Mouse (Mus musculus): ENCODE data around the gene Smarcad1. TPM values are rescaled to one million over a fixed set of nuclear protein-coding genes. Genes with fewer than 3 reads are reported as not detected.
"Not testable (repeated sequence)": the region's sequence is repeated elsewhere in the genome, so short reads cannot be mapped to it uniquely, and the experiment has no call there.

Smarcad1 gene
- polyA plus RNA-seq, 1 experiment from 2014 or later = 48.6 TPM

GRCm38 (mm10) chr6:65035469-65035868 lies 6.9 kb upstream of the Smarcad1 start:
- no peak overlapping the region for H3K9ac ChIP-seq (ENCODE audit: low read length)
- no peaks in the 10 kb centered on the region for H3K9me3 ChIP-seq (ENCODE audit: control insufficient read depth, low read length)
- H3K4me3 ChIP-seq (ENCODE audit: control insufficient read depth in 1 of 2, insufficient read depth in 1 of 2, low read depth in 1 of 2, low read length in 2 of 2) = no peak overlapping the region
- no peak overlapping the region for H3K4me2 ChIP-seq (ENCODE audit: low read length)
- H3K27ac ChIP-seq (replicated peaks in 1 of 2; ENCODE audit: control insufficient read depth in 1 of 2, insufficient read depth in 1 of 2, low read depth in 2 of 2, low read length in 2 of 2) = no peak overlapping the region
- ATAC-seq (ENCODE audit: insufficient number of reproducible peaks, insufficient read depth, low FRiP score, low read depth) = no peak
- no peaks in the 10 kb centered on the region for H3K4me1 ChIP-seq (ENCODE audit: control insufficient read depth in 2 of 2, insufficient read depth in 2 of 2, low read length in 2 of 2)
- WGBS = 79% methylated on average over 2 of the region's 2 CpGs
- no peaks in the 10 kb centered on the region for H3K36me3 ChIP-seq (ENCODE audit: control insufficient read depth, insufficient read depth, low read length)
- H3K27me3 ChIP-seq (ENCODE audit: control insufficient read depth, insufficient read depth, low read length) = no peaks in the 10 kb centered on the region

GRCm38 (mm10) chr6:65041932-65042331 lies 451 bp upstream of the Smarcad1 start:
- Histone ChIP-seq H3K9me3 (ENCODE audit: control insufficient read depth, low read length) (no peaks in the 10 kb centered on the region), H3K9ac (ENCODE audit: low read length) (peak overlapping the region; percentile 99), H3K36me3 (ENCODE audit: control insufficient read depth, insufficient read depth, low read length) (peaks cover 32% of the 10 kb centered on the region), H3K27ac (replicated peaks in 1 of 2; ENCODE audit: control insufficient read depth in 1 of 2, insufficient read depth in 1 of 2, low read depth in 2 of 2, low read length in 2 of 2) (peak overlapping the region in 1 of 2 experiments; percentile 90; a peak in 1 of 4 replicates), H3K4me2 (ENCODE audit: low read length) (peak overlapping the region; percentile 89), H3K4me1 (ENCODE audit: control insufficient read depth in 2 of 2, insufficient read depth in 2 of 2, low read length in 2 of 2) (peaks cover 2 to 8% of the 10 kb centered on the region in 2 experiments; a peak in 3 of 4 replicates), H3K4me3 (ENCODE audit: control insufficient read depth in 1 of 2, insufficient read depth in 1 of 2, low read depth in 1 of 2, low read length in 2 of 2) (peak overlapping the region; percentile 89 to 93; a peak in 3 of 4 replicates), H3K27me3 (ENCODE audit: control insufficient read depth, insufficient read depth, low read length) (no peaks in the 10 kb centered on the region)
- ATAC-seq (ENCODE audit: insufficient number of reproducible peaks, insufficient read depth, low FRiP score, low read depth) = no peak
- 35% methylated on average over 10 of the region's 10 CpGs for WGBS

DNA sequence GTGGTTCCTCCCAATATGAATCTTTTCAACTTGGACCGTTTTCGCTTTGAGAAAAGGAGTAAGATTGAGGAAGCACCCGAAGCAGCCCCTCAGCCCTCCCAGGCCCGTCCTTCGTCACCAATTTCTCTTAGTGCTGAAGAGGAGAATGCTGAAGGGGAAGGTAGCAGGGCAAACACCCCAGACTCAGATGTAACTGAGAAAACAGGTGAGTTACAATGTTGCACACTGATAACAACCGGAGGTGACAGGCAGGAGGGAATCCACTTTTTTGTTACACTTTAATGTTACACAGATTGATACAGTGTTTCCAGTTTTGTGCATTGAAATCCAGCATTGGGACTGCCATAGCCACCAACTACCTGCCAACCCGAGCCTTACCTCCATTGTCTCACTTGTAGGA lies 858 bp downstream of the Smarcad1 start:
- no peaks in the 10 kb centered on the region for H3K27me3 ChIP-seq (ENCODE audit: control insufficient read depth, insufficient read depth, low read length)
- peak overlapping the region; percentile 89 for H3K4me2 ChIP-seq (ENCODE audit: low read length)
- 11% methylated on average over 7 of the region's 7 CpGs for WGBS
- peak overlapping the region; percentile 90 to 93 for H3K27ac ChIP-seq (replicated peaks in 1 of 2; ENCODE audit: control insufficient read depth in 1 of 2, insufficient read depth in 1 of 2, low read depth in 2 of 2, low read length in 2 of 2)
- H3K4me1 ChIP-seq (ENCODE audit: control insufficient read depth in 2 of 2, insufficient read depth in 2 of 2, low read length in 2 of 2) = peaks cover 2 to 8% of the 10 kb centered on the region in 2 experiments; a peak in 3 of 4 replicates
- H3K4me3 ChIP-seq (ENCODE audit: control insufficient read depth in 1 of 2, insufficient read depth in 1 of 2, low read depth in 1 of 2, low read length in 2 of 2) = peak overlapping the region; percentile 89 to 93
- H3K36me3 ChIP-seq (ENCODE audit: control insufficient read depth, insufficient read depth, low read length) = peaks cover 40% of the 10 kb centered on the region
- ATAC-seq (ENCODE audit: insufficient number of reproducible peaks, insufficient read depth, low FRiP score, low read depth) = no peak
- H3K9ac ChIP-seq (ENCODE audit: low read length) = peak overlapping the region; percentile 99
- no peaks in the 10 kb centered on the region for H3K9me3 ChIP-seq (ENCODE audit: control insufficient read depth, low read length)

DNA sequence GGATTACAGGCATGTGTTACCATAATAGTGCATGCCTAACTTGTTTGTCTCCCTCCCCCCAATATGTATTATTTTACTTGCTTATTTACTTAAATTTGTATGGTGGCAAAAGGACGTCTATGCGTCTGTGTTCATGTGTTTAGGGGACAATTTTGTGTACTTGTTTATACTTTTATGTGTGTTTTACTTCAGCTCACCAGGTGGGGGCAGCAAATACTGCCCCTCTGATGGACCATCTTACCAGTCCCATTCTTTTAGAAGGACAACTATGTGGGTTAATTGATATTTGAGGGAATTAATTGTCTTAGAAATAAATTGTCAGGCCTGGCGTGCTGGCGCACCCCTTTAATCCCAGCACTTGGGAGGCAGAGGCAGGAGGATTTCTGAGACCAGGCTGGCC lies 6.7 kb downstream of the Smarcad1 start:
- no peaks in the 10 kb centered on the region for H3K4me1 ChIP-seq (ENCODE audit: control insufficient read depth in 2 of 2, insufficient read depth in 2 of 2, low read length in 2 of 2)
- no peak overlapping the region for H3K4me2 ChIP-seq (ENCODE audit: low read length)
- no peaks in the 10 kb centered on the region for H3K9me3 ChIP-seq (ENCODE audit: control insufficient read depth, low read length)
- no peak for ATAC-seq (ENCODE audit: insufficient number of reproducible peaks, insufficient read depth, low FRiP score, low read depth)
- no peaks in the 10 kb centered on the region for H3K27me3 ChIP-seq (ENCODE audit: control insufficient read depth, insufficient read depth, low read length)
- 94% methylated on average over 4 of the region's 4 CpGs for WGBS
- peaks cover 83% of the 10 kb centered on the region for H3K36me3 ChIP-seq (ENCODE audit: control insufficient read depth, insufficient read depth, low read length)
- H3K9ac ChIP-seq (ENCODE audit: low read length) = no peak overlapping the region
- no peak overlapping the region for H3K4me3 ChIP-seq (ENCODE audit: control insufficient read depth in 1 of 2, insufficient read depth in 1 of 2, low read depth in 1 of 2, low read length in 2 of 2)
- no peak overlapping the region for H3K27ac ChIP-seq (replicated peaks in 1 of 2; ENCODE audit: control insufficient read depth in 1 of 2, insufficient read depth in 1 of 2, low read depth in 2 of 2, low read length in 2 of 2)

DNA sequence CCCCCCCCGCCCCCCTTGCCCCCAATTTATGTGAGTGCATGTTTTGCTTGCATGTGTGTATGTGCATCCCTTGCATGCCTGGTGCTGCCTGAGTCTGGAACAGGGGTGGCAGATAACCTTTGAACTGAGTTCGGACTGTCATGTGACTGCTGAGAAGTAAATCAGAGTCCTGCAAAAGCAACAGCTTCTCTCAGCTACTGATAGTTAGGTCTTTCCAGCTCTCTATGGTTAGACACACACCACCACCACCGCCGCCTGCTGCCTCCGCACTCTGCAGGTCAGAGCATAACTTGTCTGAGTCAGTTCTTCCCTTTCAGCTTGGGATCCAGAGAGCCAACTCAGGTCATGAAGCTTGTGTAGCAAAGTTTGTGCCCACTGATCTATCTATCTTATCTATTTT lies 14.2 kb downstream of the Smarcad1 start:
- peaks cover 94% of the 10 kb centered on the region for H3K36me3 ChIP-seq (ENCODE audit: control insufficient read depth, insufficient read depth, low read length)
- H3K9me3 ChIP-seq (ENCODE audit: control insufficient read depth, low read length) = no peaks in the 10 kb centered on the region
- no peak for ATAC-seq (ENCODE audit: insufficient number of reproducible peaks, insufficient read depth, low FRiP score, low read depth)
- H3K27ac ChIP-seq (replicated peaks in 1 of 2; ENCODE audit: control insufficient read depth in 1 of 2, insufficient read depth in 1 of 2, low read depth in 2 of 2, low read length in 2 of 2) = no peak overlapping the region
- no peak overlapping the region for H3K4me3 ChIP-seq (ENCODE audit: control insufficient read depth in 1 of 2, insufficient read depth in 1 of 2, low read depth in 1 of 2, low read length in 2 of 2)
- no peaks in the 10 kb centered on the region for H3K4me1 ChIP-seq (ENCODE audit: control insufficient read depth in 2 of 2, insufficient read depth in 2 of 2, low read length in 2 of 2)
- no peak overlapping the region for H3K9ac ChIP-seq (ENCODE audit: low read length)
- no peak overlapping the region for H3K4me2 ChIP-seq (ENCODE audit: low read length)
- WGBS = 80% methylated on average over 5 of the region's 5 CpGs
- H3K27me3 ChIP-seq (ENCODE audit: control insufficient read depth, insufficient read depth, low read length) = no peaks in the 10 kb centered on the region

DNA sequence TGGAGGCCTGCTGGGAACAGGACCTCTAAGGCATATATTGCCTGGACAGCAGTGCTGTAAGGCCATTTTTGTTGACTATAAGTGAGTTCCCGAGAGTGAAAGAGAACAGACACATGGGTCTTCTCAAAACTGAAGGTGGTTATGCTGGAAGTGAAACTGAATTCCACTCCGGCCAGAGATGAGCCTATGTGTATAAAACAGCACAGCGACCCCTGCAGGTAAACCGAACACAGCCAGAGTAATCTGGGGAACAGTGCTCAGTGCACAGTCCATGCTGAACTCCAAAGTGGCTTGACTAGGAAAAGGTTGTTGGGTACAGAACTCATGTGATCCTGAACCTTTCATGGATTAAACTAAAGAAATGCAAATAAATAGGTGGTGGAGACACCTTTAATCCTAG lies 14.8 kb downstream of the Smarcad1 start:
- WGBS = 86% methylated on average over 4 of the region's 4 CpGs
- H3K27me3 ChIP-seq (ENCODE audit: control insufficient read depth, insufficient read depth, low read length); H3K4me1 ChIP-seq (ENCODE audit: control insufficient read depth in 2 of 2, insufficient read depth in 2 of 2, low read length in 2 of 2); H3K9me3 ChIP-seq (ENCODE audit: control insufficient read depth, low read length); H3K27ac ChIP-seq (replicated peaks in 1 of 2; ENCODE audit: control insufficient read depth in 1 of 2, insufficient read depth in 1 of 2, low read depth in 2 of 2, low read length in 2 of 2); ATAC-seq (ENCODE audit: insufficient number of reproducible peaks, insufficient read depth, low FRiP score, low read depth); H3K9ac ChIP-seq (ENCODE audit: low read length); H3K4me3 ChIP-seq (ENCODE audit: control insufficient read depth in 1 of 2, insufficient read depth in 1 of 2, low read depth in 1 of 2, low read length in 2 of 2); H3K4me2 ChIP-seq (ENCODE audit: low read length): not testable (repeated sequence)
- peaks cover 94% of the 10 kb centered on the region for H3K36me3 ChIP-seq (ENCODE audit: control insufficient read depth, insufficient read depth, low read length)

- H3K9me3 ChIP-seq (ENCODE audit: control insufficient read depth, low read length) = no peaks in the 10 kb centered on the region
- WGBS = 89% methylated on average over 1 of the region's 1 CpGs
- no peak overlapping the region for H3K9ac ChIP-seq (ENCODE audit: low read length)
- no peak for ATAC-seq (ENCODE audit: insufficient number of reproducible peaks, insufficient read depth, low FRiP score, low read depth)
- H3K4me2 ChIP-seq (ENCODE audit: low read length) = no peak overlapping the region
- H3K27me3 ChIP-seq (ENCODE audit: control insufficient read depth, insufficient read depth, low read length) = no peaks in the 10 kb centered on the region
- H3K4me3 ChIP-seq (ENCODE audit: control insufficient read depth in 1 of 2, insufficient read depth in 1 of 2, low read depth in 1 of 2, low read length in 2 of 2) = no peak overlapping the region
- H3K27ac ChIP-seq (replicated peaks in 1 of 2; ENCODE audit: control insufficient read depth in 1 of 2, insufficient read depth in 1 of 2, low read depth in 2 of 2, low read length in 2 of 2) = no peak overlapping the region
- H3K4me1 ChIP-seq (ENCODE audit: control insufficient read depth in 2 of 2, insufficient read depth in 2 of 2, low read length in 2 of 2) = no peaks in the 10 kb centered on the region
- peaks cover 90% of the 10 kb centered on the region for H3K36me3 ChIP-seq (ENCODE audit: control insufficient read depth, insufficient read depth, low read length)
Measured at GRCm38 (mm10) chr6:65061049-65061448, 18.7 kb downstream of the Smarcad1 start.

GRCm38 (mm10) chr6:65075201-65075600 lies 32.8 kb downstream of the Smarcad1 start:
- H3K27ac ChIP-seq (replicated peaks in 1 of 2; ENCODE audit: control insufficient read depth in 1 of 2, insufficient read depth in 1 of 2, low read depth in 2 of 2, low read length in 2 of 2) = no peak overlapping the region
- no peaks in the 10 kb centered on the region for H3K9me3 ChIP-seq (ENCODE audit: control insufficient read depth, low read length)
- 72% methylated on average over 2 of the region's 2 CpGs for WGBS
- H3K4me3 ChIP-seq (ENCODE audit: control insufficient read depth in 1 of 2, insufficient read depth in 1 of 2, low read depth in 1 of 2, low read length in 2 of 2) = no peak overlapping the region
- no peak for ATAC-seq (ENCODE audit: insufficient number of reproducible peaks, insufficient read depth, low FRiP score, low read depth)
- H3K4me2 ChIP-seq (ENCODE audit: low read length) = no peak overlapping the region
- no peaks in the 10 kb centered on the region for H3K27me3 ChIP-seq (ENCODE audit: control insufficient read depth, insufficient read depth, low read length)
- no peak overlapping the region for H3K9ac ChIP-seq (ENCODE audit: low read length)
- peaks cover 73% of the 10 kb centered on the region for H3K36me3 ChIP-seq (ENCODE audit: control insufficient read depth, insufficient read depth, low read length)
- H3K4me1 ChIP-seq (ENCODE audit: control insufficient read depth in 2 of 2, insufficient read depth in 2 of 2, low read length in 2 of 2) = no peaks in the 10 kb centered on the region
